Mouse (Mus musculus) lung, adult 10 weeks (tissue): ENCODE data around the gene Gm8212. TPM values are rescaled to one million over a fixed set of nuclear protein-coding genes. Genes with fewer than 3 reads are reported as not detected.

Source experiments
- polyA plus RNA-seq: library from polyadenylated mRNA; stranded (reverse); fragments of 350-450 nt; fragmentation: Illumina TruSeq; extraction: RNeasy Lipid Tissue Mini Kit (QIAGEN cat#74804); gene quantifications from one replicate; pipeline ENCODE4 v1.2.3, GENCODE M21; 2014; ENCODE audit warnings: low read depth, low replicate concordance; ENCODE audit not compliant: insufficient read depth

Gene Gm8212
- not detected for polyA plus RNA-seq

DNA sequence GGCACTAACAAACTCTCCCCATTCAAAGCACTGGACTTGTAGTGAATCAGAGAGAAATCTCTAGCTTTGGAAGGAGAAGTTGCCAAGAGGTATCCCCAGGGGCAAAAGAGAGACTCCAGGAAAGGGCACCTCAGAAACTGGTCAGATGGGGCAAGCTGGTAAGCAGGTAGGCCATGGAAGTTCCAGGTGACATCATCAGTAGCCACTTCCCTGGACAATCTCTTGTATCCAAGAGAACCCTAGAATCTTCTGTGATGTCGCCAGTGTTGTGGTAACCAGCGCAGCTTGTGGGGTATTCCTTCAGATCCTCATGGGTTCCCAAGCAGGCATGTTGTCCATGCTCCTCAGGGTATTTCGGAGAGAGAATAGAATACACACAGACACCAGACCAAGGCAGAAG, at the start of gene Gm8212:
Gene Gm8212, plus strand, starts transcription at position 301 of the 400 bp plus-strand sequence.

DNA sequence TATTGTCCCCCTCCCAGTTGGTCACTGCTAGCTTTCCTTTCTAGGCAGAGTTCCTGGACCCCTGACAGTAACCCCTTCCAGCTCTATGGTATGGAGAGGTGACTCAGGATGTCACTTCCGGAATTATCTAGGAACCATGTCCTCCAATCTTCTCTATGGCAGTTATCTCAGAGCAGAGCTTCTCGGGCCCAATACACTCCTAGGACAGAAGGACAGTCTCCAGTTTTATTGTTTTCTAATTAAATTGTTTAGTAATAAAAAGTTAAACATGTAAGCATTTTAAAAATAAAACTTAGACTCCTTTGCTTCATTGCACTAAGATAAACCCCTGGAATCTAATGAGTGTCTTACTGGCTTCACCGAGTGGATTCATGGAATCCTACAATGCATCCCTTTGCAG, 15.7 kb downstream of the Gm8212 start, which contains the start of gene 4930503E14Rik:
Gene 4930503E14Rik, minus strand, starts transcription at position 101 of the 400 bp plus-strand sequence.

Other genes starting within 250 kb of the Gm8212 start
- gene Ang5, start 240.6 kb upstream of the Gm8212 start, polyA plus RNA-seq = not detected
- not detected for gene Ang6, start 195.4 kb upstream of the Gm8212 start, polyA plus RNA-seq
- gene Ear2, start 95.0 kb upstream of the Gm8212 start, polyA plus RNA-seq = 329 TPM
- gene Gm3327, start 73.8 kb upstream of the Gm8212 start, polyA plus RNA-seq = not detected
- gene 4930503E14Rik, start 15.6 kb downstream of the Gm8212 start, polyA plus RNA-seq = not detected
- gene Gm8220, start 87.9 kb downstream of the Gm8212 start, polyA plus RNA-seq = not detected
- 0.34 TPM for gene Gm5930, start 140.9 kb downstream of the Gm8212 start, polyA plus RNA-seq
- gene Gm8229, start 167.7 kb downstream of the Gm8212 start, polyA plus RNA-seq = not detected
- gene Gm3371, start 213.0 kb downstream of the Gm8212 start, polyA plus RNA-seq = not detected
- gene Gm8232, start 236.0 kb downstream of the Gm8212 start, polyA plus RNA-seq = not detected